Mouse (Mus musculus): ENCODE data around the gene Slc4a5.

Gene Slc4a5

DNA sequence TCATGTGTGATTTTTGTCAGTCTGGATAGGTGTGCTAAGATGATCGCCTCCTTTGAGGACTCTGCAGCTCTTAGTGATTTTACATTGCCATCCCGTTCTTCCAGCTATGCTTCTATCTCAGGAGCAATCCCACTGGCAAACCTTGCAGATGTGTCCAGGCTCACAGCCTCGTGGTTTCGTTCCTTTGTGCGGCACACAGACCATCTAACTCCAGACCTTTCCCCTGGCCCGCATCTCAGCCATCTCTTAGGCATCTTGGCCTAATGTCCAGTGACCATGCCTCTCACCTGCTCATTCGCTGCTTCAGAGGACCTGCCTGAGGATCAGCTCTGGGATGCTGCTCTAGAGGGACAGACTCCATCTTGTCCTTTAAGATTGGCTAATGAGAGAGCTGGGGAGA, 130.5 kb downstream of the Slc4a5 start:
- in situ Hi-C loops (cut with MseI, MboI) = no loop called here

DNA sequence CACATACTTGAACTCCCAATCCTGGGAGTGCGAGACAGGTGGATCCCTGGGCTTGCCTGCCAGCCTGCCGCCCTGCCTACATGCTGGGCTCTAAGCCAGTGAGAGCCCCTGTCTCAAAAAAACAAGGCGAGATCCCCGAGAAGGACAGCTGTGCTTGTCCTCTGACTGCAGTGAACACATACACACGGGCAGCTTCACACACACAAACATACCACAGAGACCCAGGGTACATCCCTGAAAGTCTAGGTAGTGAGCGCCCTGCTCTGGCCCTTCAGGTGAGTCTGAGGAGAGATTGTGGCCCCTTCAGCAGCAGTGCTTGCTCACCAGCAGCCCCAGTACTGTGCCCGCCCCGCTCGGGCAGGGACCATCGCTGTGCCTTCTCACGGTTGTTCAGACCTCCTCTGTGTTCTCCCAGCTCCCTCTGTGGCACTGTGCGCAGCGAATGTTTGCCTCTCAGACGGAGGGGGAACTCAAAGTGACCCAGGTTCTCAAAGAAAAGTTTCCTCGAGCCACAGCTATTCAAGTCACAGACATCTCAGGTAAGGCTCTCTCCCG, 131.3 kb downstream of the Slc4a5 start:
- in situ Hi-C loops (cut with MseI, MboI) = no loop called here

- in situ Hi-C loops (cut with MseI, MboI) = no loop called here
These were observed 132.0 kb downstream of the Slc4a5 start for GRCm38 (mm10) chr6:83351490-83352160.

GRCm38 (mm10) chr6:83352666-83353410, 133.2 kb downstream of the Slc4a5 start:
- in situ Hi-C loops (cut with MseI, MboI) = no loop called here

Measured in mouse trophoblast stem cell (cell line).